Mouse (Mus musculus) C2C12 (cell line): ENCODE results near the gene Gch1. TPM values are rescaled to one million over a fixed set of nuclear protein-coding genes. Genes with fewer than 3 reads are reported as not detected.
A peak's percentile ranks its signal among the peaks of the same experiment; 100 is the strongest.

Experiments used
- H3K27me3 ChIP-seq: one replicate; pipeline ENCODE4 v1.6.1; 2011; ENCODE audit not compliant: control insufficient read depth, insufficient read depth, insufficient read length
- H3K36me3 ChIP-seq: one replicate; pipeline ENCODE4 v1.6.1; 2011; ENCODE audit not compliant: control insufficient read depth, insufficient read depth
- H3K4me3 ChIP-seq: one replicate; pipeline ENCODE4 v1.5.1; 2011; ENCODE audit warnings: mild to moderate bottlenecking, control low read depth; ENCODE audit not compliant: poor library complexity, insufficient read depth, severe bottlenecking
- H3K79me2 ChIP-seq: one replicate; pipeline ENCODE4 v1.6.1; 2011; ENCODE audit not compliant: control insufficient read depth, insufficient read depth
- H3K79me3 ChIP-seq: one replicate; pipeline ENCODE4 v1.6.1; 2011; ENCODE audit warnings: low read depth, control low read depth
- H3ac ChIP-seq: one replicate; pipeline ENCODE3; 2011; ENCODE audit warnings: low read depth; ENCODE audit not compliant: control insufficient read depth, insufficient read length
- CEBPB ChIP-seq: IDR thresholded peaks from one replicate; pipeline ENCODE4 v1.6.1; 2011; ENCODE audit warnings: low read depth, mild to moderate bottlenecking, control low read depth, moderate library complexity
- CTCF ChIP-seq: IDR thresholded peaks from one replicate; pipeline ENCODE4 v1.5.1; 2011; ENCODE audit not compliant: control insufficient read depth, insufficient read depth, insufficient read length
- FOSL1 ChIP-seq: IDR thresholded peaks from one replicate; pipeline ENCODE4 v1.8.0; 2011; ENCODE audit warnings: mild to moderate bottlenecking, low read length; ENCODE audit not compliant: poor library complexity, insufficient read depth, severe bottlenecking
- MAX ChIP-seq: IDR thresholded peaks from one replicate; pipeline ENCODE4 v1.6.1; 2011; ENCODE audit warnings: mild to moderate bottlenecking, control low read depth
- MYOD1 ChIP-seq: IDR thresholded peaks from one replicate; pipeline ENCODE4 v1.6.1; 2011; ENCODE audit warnings: low read depth; ENCODE audit not compliant: control insufficient read depth, insufficient read length
- MYOG ChIP-seq: IDR thresholded peaks from one replicate; pipeline ENCODE4 v1.6.1; 2011; ENCODE audit not compliant: control insufficient read depth, insufficient read length; ENCODE audit errors: extremely low read depth
- USF1 ChIP-seq: IDR thresholded peaks from one replicate; pipeline ENCODE4 v1.6.1; 2011; ENCODE audit warnings: low read depth, mild to moderate bottlenecking, control low read depth, moderate library complexity
- polyA plus RNA-seq: library from polyadenylated mRNA; unstranded; fragments of >200 nt; fragmentation: generic; extraction: Trizol; gene quantifications from one replicate; pipeline ENCODE4 v1.2.1, GENCODE M21; 2012; ENCODE audit warnings: missing spikeins

Gene Gch1
- polyA plus RNA-seq, 1 experiment, result 9.6 TPM

DNA sequence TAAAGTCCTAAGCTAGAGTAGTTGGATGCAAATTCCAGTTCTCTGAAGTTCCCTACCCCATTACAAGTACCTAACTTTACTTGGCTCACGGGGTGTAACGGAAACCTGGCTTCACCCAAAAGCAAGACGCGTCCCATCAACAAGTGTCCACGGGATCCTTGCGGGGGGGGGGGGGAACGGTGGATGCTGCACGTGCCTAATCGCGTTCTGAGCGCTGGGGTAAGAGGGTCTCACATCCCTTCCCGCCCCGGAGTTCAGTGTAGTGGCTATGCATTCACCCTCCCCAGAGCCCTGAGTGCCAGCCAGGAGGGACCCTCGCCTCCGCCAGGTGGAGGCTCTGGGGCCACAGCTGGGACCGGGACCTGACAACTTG lies 752 bp downstream of the Gch1 start:
- H3K27me3 ChIP-seq, result no peaks in the 10 kb centered on the region
- H3ac ChIP-seq, result peak overlapping the region; percentile 67
- H3K36me3 ChIP-seq, result no peaks in the 10 kb centered on the region
- peak overlapping the region; percentile 32 for H3K4me3 ChIP-seq
- H3K79me3 ChIP-seq, result peaks cover 1% of the 10 kb centered on the region
- TF ChIP-seq USF1, result no peak
- TF ChIP-seq MAX, result no peak
- no peak for TF ChIP-seq CTCF
- no peak for TF ChIP-seq CEBPB
- TF ChIP-seq FOSL1, result no peak
- no peak for TF ChIP-seq MYOD1
- no peak for TF ChIP-seq MYOG
- no peaks in the 10 kb centered on the region for H3K79me2 ChIP-seq

DNA sequence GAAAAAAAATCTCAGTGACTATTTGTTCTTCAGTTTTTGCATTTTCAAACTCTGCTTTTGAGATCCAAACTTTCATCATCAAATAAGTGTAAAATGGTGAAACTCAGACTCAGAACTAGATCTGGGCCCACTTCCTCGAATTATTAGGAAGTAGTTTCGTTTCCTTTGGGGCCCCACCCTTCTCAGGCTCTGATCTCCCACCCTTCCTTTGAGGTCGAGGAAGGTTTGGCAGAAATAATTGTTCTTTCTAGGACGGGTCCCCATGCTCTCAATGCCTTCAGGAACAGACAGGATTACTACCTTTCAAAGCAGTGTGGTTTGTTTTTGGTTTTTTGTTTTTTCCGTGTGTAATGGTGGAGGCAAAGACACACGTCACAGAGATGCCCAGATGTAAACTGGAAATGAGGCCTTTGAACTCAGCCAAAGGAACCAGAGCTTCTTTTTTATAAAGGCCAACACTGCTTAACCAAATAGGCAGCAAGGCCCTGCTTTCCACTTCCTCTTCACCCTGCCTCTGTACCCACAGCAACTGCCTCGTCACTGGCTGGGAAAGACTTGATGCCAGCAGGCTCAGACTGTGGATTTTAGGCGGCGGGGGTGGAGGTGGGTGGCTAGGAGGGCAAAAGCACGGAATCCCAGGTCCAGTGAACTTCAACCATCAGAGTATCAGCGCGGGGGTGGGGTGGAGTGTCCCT lies 1.4 kb downstream of the Gch1 start:
- Histone ChIP-seq H3ac (no peak overlapping the region), H3K79me3 (peaks cover 1% of the 10 kb centered on the region), H3K36me3 (no peaks in the 10 kb centered on the region), H3K27me3 (no peaks in the 10 kb centered on the region), H3K79me2 (no peaks in the 10 kb centered on the region), H3K4me3 (no peak overlapping the region)
- no peak for TF ChIP-seq CTCF
- no peak for TF ChIP-seq MYOD1
- TF ChIP-seq CEBPB, result no peak
- no peak for TF ChIP-seq MAX
- no peak for TF ChIP-seq USF1
- no peak for TF ChIP-seq MYOG
- no peak for TF ChIP-seq FOSL1

DNA sequence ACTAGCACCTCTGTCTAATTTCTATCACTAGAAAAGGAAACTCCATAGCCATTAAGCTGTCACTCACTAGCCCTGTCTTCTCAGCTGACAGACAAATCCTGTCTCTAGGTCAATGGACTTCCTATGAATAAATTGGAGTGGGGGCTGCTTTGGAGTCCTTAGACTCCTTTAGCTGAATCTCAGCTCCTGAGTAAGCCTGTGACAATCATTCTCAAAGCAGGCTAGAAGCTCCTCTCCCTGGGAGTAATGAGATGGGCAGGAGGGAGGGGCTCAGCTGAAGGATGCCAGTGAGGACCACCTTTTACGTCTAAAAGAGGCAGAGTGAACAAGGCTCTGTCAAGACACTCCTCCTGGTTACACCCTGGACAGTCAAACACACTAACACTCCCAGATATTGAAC lies 2.0 kb downstream of the Gch1 start:
- no peaks in the 10 kb centered on the region for H3K36me3 ChIP-seq
- no peak overlapping the region for H3ac ChIP-seq
- TF ChIP-seq USF1, result no peak
- TF ChIP-seq CTCF, result no peak
- no peak for TF ChIP-seq MAX
- no peak for TF ChIP-seq MYOD1
- no peak for TF ChIP-seq MYOG
- TF ChIP-seq FOSL1, result no peak
- no peak for TF ChIP-seq CEBPB
- no peaks in the 10 kb centered on the region for H3K27me3 ChIP-seq
- peaks cover 1% of the 10 kb centered on the region for H3K79me3 ChIP-seq
- no peak overlapping the region for H3K4me3 ChIP-seq
- H3K79me2 ChIP-seq, result no peaks in the 10 kb centered on the region

DNA sequence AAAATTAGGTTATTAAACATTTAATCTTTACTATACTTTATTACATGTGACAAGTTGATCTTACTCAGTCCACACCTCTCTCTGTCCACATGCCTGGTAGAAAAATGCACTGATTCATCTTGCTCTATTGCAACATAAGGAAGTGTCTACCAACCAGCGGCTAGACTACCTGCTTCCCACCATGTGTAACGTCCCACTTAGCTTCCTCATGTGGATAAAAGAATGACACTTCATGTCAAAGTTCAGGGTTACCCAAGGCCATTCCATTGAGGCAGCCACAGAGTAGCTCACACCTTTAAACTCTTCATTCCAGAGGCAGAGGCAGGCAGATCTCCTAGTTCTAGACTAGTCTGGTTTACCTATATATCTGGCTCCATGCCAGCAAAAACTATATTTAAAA lies 2.7 kb downstream of the Gch1 start:
- H3K36me3 ChIP-seq, result no peaks in the 10 kb centered on the region
- no peaks in the 10 kb centered on the region for H3K79me2 ChIP-seq
- H3K27me3 ChIP-seq, result no peaks in the 10 kb centered on the region
- no peak overlapping the region for H3ac ChIP-seq
- H3K79me3 ChIP-seq, result peaks cover 1% of the 10 kb centered on the region
- no peak overlapping the region for H3K4me3 ChIP-seq
- no peak for TF ChIP-seq MYOG
- TF ChIP-seq USF1, result no peak
- no peak for TF ChIP-seq MAX
- TF ChIP-seq FOSL1, result no peak
- TF ChIP-seq CTCF, result no peak
- TF ChIP-seq CEBPB, result no peak
- no peak for TF ChIP-seq MYOD1

- Histone ChIP-seq H3K4me3 (no peak overlapping the region), H3K27me3 (no peaks in the 10 kb centered on the region), H3K79me3 (peaks cover 1% of the 10 kb centered on the region), H3ac (no peak overlapping the region), H3K36me3 (no peaks in the 10 kb centered on the region), H3K79me2 (no peaks in the 10 kb centered on the region)
- no peak for TF ChIP-seq FOSL1
- TF ChIP-seq CEBPB, result no peak
- TF ChIP-seq MAX, result no peak
- TF ChIP-seq CTCF, result no peak
- TF ChIP-seq USF1, result no peak
- TF ChIP-seq MYOG, result no peak
- no peak for TF ChIP-seq MYOD1
These were observed 7.5 kb downstream of the Gch1 start for GRCm38 (mm10) chr14:47181497-47182290.
